Mouse (Mus musculus): ENCODE results near the gene Fam19a2. TPM values are rescaled to one million over a fixed set of nuclear protein-coding genes. Genes with fewer than 3 reads are reported as not detected.

The Fam19a2 gene
- polyA plus RNA-seq, 1 experiment from 2014 or later: 63.8 TPM

GRCm38 (mm10) chr10:123752755-123753154 lies 489.0 kb downstream of the Fam19a2 start:
- no peak for ATAC-seq (ENCODE audit: low FRiP score, low TSS enrichment)
- Histone ChIP-seq H3K4me3 (replicated peaks; ENCODE audit: low read depth, low read length) (no peak overlapping the region), H3K4me2 (ENCODE audit: low read length) (no peak overlapping the region), H3K27me3 (ENCODE audit: control insufficient read depth, insufficient read depth, low read length) (no peaks in the 10 kb centered on the region), H3K9ac (replicated peaks; ENCODE audit: low read length) (no peak overlapping the region), H3K36me3 (ENCODE audit: control insufficient read depth, insufficient read depth, low read length) (no peaks in the 10 kb centered on the region), H3K27ac (replicated peaks; ENCODE audit: low read depth, low read length) (no peak overlapping the region), H3K9me3 (ENCODE audit: control insufficient read depth, low read length) (no peaks in the 10 kb centered on the region), H3K4me1 (ENCODE audit: control insufficient read depth, insufficient read depth, low read length) (0 out of 2 replicates have a peak, but pooled peaks cover 4% of the 10 kb centered on the region)
- 91% methylated on average over 3 of the region's 3 CpGs for WGBS
- no peak for DNase-seq

GRCm38 (mm10) chr10:123753996-123754395 lies 490.2 kb downstream of the Fam19a2 start:
- DNase-seq (no peak), ATAC-seq (ENCODE audit: low FRiP score, low TSS enrichment) (no peak)
- Histone ChIP-seq H3K27me3 (ENCODE audit: control insufficient read depth, insufficient read depth, low read length) (no peaks in the 10 kb centered on the region), H3K36me3 (ENCODE audit: control insufficient read depth, insufficient read depth, low read length) (no peaks in the 10 kb centered on the region), H3K9me3 (ENCODE audit: control insufficient read depth, low read length) (no peaks in the 10 kb centered on the region), H3K9ac (replicated peaks; ENCODE audit: low read length) (no peak overlapping the region), H3K27ac (replicated peaks; ENCODE audit: low read depth, low read length) (no peak overlapping the region), H3K4me1 (ENCODE audit: control insufficient read depth, insufficient read depth, low read length) (0 out of 2 replicates have a peak, but pooled peaks cover 4% of the 10 kb centered on the region), H3K4me3 (replicated peaks; ENCODE audit: low read depth, low read length) (no peak overlapping the region), H3K4me2 (ENCODE audit: low read length) (no peak overlapping the region)
- WGBS: 85% methylated on average over 4 of the region's 4 CpGs

- DNase-seq (no peak), ATAC-seq (ENCODE audit: low FRiP score, low TSS enrichment) (no peak)
- no peaks in the 10 kb centered on the region for H3K36me3 ChIP-seq (ENCODE audit: control insufficient read depth, insufficient read depth, low read length)
- no peaks in the 10 kb centered on the region for H3K27me3 ChIP-seq (ENCODE audit: control insufficient read depth, insufficient read depth, low read length)
- no peaks in the 10 kb centered on the region for H3K9me3 ChIP-seq (ENCODE audit: control insufficient read depth, low read length)
- no peak overlapping the region for H3K4me2 ChIP-seq (ENCODE audit: low read length)
- H3K27ac ChIP-seq (replicated peaks; ENCODE audit: low read depth, low read length): no peak overlapping the region
- H3K4me3 ChIP-seq (replicated peaks; ENCODE audit: low read depth, low read length): no peak overlapping the region
- H3K9ac ChIP-seq (replicated peaks; ENCODE audit: low read length): no peak overlapping the region
- no peaks in the 10 kb centered on the region for H3K4me1 ChIP-seq (ENCODE audit: control insufficient read depth, insufficient read depth, low read length)
- 96% methylated on average over 2 of the region's 2 CpGs for WGBS
Measured at GRCm38 (mm10) chr10:123789374-123789773, 525.6 kb downstream of the Fam19a2 start.

Other genes starting within 250 kb of the Fam19a2 start
- 35.1 and 39.4 TPM in 2 replicates for gene Mon2, start 187.5 kb upstream of the Fam19a2 start, polyA plus RNA-seq (2014; fragmentation: Nextera tagmentation; extraction: Ambion mirVana)
- gene Usp15, start 67.0 kb upstream of the Fam19a2 start, polyA plus RNA-seq (2014; fragmentation: Nextera tagmentation; extraction: Ambion mirVana): 90.9 and 92.3 TPM in 2 replicates